Mouse (Mus musculus) gastrocnemius, postnatal 25 days (tissue): ENCODE measurements around the gene Wdr18. TPM values are rescaled to one million over a fixed set of nuclear protein-coding genes. Genes with fewer than 3 reads are reported as not detected.
A peak's percentile ranks its signal among the peaks of the same experiment; 100 is the strongest.

Experiments
- DNase-seq: peaks from one replicate; pipeline ENCODE4 v3.0.0; 2022
- total RNA-seq, 2 experiments: library from RNA; stranded (reverse); gene quantifications; 1 replicate in 1 of 2; 2 replicates in 1 of 2; pipeline ENCODE4 v1.2.3; 2021

Gene Wdr18
- total RNA-seq, 2 experiments from 2014 or later = 16.4 to 18.0 TPM

DNA sequence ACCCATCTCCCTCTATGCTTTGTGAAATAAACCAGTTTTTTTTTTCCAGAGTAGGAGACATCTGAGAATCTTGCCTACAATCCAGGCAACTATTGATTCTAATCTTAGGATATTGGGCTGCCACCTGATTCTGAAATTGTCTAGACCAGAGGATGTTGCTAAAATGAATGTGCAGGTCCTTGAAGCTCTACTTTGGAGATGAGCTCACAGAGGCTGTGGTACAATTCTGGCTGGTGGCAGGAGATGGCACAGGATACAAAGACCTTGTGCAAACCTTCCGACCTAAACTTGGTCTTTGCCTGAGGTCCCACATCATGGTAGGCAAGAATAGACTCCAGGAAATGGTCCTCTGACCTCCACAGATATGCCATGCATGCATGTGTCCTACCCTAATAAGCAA is 35.7 kb downstream of the Wdr18 start:
- DNase-seq = no peak

DNA sequence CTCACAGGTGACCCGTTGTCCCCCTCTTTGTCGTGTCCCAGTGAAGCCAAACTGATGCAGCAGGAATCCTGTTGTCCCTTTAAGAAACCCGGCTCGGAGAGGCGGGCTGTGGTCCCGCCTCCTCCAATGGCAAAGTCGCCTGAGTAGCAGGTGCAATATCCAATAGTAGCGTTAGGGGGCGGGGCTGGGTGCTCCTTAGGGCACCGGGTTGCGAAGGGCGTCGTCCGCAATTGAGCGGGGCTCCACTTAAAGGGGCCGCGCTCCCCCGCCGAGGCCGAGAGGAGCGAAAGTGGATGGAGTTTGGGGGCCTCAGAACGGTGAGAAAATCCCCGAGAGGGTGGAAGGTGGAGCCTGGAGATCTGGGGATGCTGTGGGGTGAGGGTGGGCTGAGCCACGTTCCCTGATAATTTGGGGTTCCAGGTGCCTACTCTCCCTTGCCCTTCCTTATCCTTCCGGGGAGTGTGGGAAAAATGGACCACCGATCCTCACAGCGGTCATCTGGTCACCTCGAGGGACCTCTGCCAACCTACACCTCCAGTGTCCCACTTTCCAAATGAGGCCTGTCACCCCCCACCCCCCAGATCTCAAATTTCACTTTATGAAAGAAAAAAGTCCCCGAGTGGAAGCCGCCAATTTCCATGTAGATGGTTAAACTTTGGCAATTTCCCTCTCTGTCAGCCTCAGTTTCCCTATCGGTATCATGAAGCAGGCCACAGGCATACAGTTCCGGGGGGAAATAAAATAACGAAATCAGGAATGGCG is 36.5 kb downstream of the Wdr18 start, which contains the start of gene Abca7:
Abca7 (plus strand) TSS at position 223 of the 762 bp plus-strand sequence.
- DNase-seq = peak; percentile 95

- peak; percentile 62 for DNase-seq
Measured at GRCm38 (mm10) chr10:79997034-79997760, 37.2 kb downstream of the Wdr18 start.

- DNase-seq = no peak
Measured at GRCm38 (mm10) chr10:79997819-79998218, 37.9 kb downstream of the Wdr18 start.

- no peak for DNase-seq
Measured at GRCm38 (mm10) chr10:80001945-80002344, 42.0 kb downstream of the Wdr18 start.

DNA sequence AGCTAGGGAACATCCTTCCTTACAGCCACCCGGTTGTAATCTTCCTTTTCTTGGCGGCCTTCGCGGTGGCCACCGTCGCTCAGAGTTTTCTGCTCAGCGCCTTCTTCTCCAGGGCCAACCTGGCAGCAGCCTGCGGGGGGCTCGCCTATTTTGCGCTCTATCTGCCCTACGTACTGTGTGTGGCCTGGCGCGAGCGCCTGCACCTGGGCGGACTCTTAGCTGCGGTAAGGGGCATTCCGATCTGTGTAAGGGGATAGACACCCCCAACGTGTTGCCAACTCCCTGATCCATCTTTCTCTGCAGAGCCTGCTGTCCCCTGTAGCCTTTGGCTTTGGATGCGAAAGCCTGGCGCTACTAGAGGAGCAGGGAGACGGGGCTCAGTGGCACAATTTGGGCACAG is 42.9 kb downstream of the Wdr18 start:
- no peak for DNase-seq

DNA sequence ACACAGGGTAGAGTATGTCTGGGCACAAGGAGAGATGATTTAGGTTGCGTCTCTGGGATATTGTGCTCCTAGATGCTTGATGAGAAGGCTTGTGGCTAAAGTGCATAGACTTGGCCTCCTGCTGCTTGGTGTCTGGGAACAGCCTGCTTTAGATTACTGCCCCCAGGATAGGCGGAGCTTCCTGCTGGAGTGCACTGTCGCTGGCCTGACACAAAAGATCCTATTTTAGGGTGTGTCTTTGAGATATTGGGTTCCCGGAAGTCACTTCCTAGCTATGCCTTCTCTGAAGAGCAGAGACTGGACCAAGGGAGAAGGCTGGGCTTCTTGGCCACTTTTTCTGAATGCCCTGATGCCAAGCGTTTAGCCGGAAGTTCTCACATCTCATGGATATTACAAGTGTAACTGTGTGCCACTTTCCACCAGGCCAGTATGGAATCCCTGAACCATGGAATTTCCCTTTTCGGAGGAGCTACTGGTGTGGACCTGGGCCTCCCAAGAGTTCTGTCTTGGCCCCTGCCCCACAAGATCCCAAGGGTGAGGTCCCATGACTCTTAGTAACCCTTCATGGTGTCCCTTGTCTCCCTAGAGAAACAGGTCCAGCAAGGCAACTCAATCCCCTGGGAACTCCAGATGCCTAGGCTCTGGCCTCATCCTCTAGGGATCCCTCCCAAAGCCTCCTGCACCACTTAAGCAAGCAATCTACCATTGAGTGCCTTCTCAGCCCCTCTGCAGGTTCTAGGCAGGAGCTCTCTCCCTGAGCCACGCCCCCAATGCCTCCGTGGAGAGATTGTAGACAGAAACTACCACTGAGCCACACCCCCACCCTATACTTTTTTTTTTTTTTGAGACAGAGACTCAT is 43.7 kb downstream of the Wdr18 start:
- DNase-seq = no peak

GRCm38 (mm10) chr10:80004233-80004705 is 44.3 kb downstream of the Wdr18 start:
- no peak for DNase-seq

GRCm38 (mm10) chr10:80011740-80012139 is 51.8 kb downstream of the Wdr18 start:
- DNase-seq = no peak

GRCm38 (mm10) chr10:80013609-80014008 is 53.7 kb downstream of the Wdr18 start:
- DNase-seq = no peak

- DNase-seq = no peak
Measured at GRCm38 (mm10) chr10:80014484-80015290, 54.7 kb downstream of the Wdr18 start.

DNA sequence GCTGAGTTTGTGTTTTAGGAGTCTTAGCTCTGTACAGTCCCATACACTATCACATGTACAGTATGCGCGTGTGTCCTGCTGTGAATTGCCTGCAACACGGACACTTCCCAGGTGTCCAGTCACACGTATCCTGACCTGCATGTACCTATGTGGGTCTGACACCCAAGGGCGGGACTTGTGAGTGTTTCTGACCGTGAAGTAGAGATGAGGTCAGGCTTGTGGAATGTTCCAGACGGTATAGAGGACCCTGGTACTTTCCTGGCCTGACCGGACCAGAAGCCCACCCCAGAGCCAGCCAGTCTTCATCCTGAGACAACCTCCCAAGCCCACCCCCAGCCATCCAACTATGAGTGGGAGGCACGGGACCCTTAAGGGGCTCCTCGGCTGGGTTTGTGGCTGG is 55.6 kb downstream of the Wdr18 start:
- DNase-seq = no peak

DNA sequence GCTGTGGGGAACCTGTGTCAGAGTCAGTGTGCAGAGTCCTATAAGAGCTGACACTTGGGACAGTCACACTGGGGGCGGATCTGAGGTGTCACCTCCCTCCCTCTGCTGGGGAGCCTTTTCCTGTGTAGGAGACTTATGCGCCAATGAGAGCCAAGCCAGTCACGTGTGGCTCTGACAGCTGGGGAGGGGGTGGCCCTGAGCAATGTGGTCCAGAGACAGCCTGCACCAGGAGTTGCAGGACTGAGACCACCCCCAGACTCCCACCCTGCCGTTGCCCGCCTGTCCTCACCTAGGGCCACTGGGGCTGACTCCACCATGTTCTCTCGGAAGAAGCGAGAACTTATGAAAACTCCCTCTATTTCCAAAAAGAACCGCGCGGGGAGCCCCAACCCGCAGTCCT is 56.6 kb downstream of the Wdr18 start, which contains the start of gene Arhgap45:
Arhgap45 (plus strand) TSS at position 143 of the 400 bp plus-strand sequence.
- DNase-seq = peak; percentile 55

DNA sequence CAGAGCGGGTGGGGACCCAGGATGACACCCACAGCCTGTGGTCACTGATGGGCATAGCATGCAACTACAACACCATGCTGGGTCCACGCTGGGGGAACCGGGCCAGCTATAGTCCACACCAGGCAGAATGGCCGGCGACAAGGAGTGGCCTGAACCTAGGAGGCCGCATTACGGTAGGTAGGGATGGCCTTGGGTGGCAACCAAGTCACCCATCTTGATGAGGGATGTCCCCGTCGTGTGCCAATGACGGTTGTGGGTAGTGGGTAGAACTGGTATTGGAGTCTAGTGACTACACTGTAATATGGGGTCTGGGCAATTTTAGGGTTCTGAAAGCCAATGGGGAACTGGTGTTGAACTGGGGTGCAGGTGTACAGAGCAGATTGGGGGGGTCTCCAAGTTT is 57.0 kb downstream of the Wdr18 start:
- DNase-seq = no peak

DNA sequence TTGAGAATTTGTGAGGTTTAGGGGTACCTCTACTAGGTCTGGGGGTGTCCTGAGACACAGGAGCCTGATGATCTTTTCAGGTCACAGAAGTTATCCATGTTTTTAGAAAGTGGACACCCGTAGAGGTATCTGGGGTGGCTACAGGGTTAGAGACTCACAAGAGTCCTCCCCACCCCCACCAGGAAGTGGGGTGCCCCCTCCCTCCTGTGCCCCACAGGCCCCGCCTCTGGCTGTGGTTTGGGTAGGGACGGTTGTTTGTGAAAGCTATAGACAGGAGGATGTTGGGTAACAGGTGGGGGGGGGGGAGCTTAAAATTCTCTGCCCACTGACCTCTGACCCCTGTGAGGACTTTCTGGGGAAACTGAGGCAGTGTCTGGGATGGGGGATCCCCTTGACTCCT is 57.4 kb downstream of the Wdr18 start:
- DNase-seq = peak; percentile 72

DNA sequence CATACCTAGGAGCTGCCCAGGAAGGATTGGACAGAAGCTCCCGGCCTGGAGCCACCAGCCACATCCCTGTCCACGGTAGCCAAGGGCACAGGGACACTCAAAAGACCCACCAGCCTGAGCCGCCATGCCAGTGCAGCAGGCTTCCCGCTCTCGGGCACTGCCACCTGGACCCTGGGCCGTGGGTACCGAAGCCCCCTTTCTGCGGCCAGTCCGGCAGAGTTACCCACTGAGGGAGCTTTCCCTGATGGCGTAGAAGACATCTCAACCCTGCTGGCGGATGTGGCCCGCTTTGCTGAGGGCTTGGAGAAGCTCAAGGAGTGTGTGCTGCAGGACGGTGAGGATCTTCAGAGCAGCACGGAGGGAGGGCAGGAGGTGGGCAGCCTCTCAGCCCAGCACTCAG is 57.8 kb downstream of the Wdr18 start:
- DNase-seq = no peak

- DNase-seq = no peak
Measured at GRCm38 (mm10) chr10:80018739-80019297, 58.9 kb downstream of the Wdr18 start.

GRCm38 (mm10) chr10:80019471-80020131 is 59.6 kb downstream of the Wdr18 start:
- DNase-seq = no peak
